Mouse (Mus musculus): ENCODE data around the gene Polr2f.

The Polr2f gene

GRCm38 (mm10) chr15:79140866-79141565 lies at the start of gene Polr2f, which contains the start of gene 1700088E04Rik:
Polr2f (plus strand) TSS chr15:79141009.
1700088E04Rik (minus strand) TSS chr15:79141253.
- in situ Hi-C loops (cut with MboI; ENCODE audit: low sequenced_read_pairs), result no loop called here

GRCm38 (mm10) chr15:79092284-79092683 lies 48.5 kb upstream of the Polr2f start:
- in situ Hi-C loops (cut with MboI; ENCODE audit: low sequenced_read_pairs), result no loop called here

DNA sequence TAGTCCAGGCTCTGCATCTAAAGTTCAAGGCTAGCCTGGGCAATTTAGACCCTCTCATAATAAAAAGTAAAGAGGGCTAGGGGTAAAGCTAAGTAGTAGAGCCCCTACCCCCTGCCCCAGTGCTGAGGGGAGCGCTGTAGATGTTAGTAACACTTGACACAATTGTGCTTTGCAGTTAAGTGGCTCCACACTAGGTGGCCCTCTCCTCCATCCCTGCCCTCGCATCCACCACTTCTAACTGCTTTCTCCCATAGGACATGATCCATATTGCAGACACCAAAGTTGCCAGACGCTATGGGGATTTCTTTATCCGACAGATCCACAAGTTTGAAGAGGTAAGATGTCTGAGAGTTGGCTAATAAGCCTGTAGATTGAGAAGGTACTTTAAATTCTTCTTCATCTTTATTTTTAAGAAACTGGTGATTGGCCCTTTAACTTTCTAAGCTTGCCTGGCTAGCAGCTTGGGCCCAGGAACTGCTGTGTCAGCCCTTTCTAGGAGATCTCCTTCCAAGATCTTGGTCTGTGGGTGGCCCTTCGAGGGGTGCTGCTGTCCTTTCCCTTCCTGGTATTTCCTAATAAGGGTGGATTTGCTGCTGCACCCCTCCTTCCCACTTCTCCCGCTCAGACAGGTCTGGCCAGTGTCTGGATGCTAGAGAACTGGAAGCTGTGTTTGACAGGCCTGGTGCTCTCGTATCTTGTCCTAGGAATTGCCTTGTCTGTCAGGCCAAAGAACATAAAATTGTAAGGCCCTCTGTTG lies 47.5 kb upstream of the Polr2f start:
- in situ Hi-C loops (cut with MboI; ENCODE audit: low sequenced_read_pairs), result no loop called here

DNA sequence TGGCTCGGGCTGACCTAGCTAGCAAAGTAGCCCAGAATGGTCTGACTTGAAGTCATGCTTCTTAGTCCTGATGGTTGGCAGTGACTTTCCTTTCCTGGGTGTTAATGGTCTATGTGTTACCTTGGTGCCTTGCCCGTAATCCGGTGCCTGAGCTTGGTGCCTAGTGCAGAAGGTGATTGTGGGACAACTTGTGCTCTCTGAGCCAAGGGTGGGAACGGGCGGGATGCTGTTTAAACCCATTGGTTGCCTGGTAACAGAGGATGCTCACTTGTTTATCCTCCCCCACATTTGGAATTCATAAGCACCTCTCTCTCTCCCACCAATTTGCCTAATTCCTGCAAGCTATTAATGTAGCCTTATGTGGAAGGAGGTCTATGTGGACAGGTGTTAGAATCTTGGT lies 45.3 kb upstream of the Polr2f start:
- in situ Hi-C loops (cut with MboI; ENCODE audit: low sequenced_read_pairs), result no loop called here

GRCm38 (mm10) chr15:79096556-79096955 lies 44.3 kb upstream of the Polr2f start:
- in situ Hi-C loops (cut with MboI; ENCODE audit: low sequenced_read_pairs), result no loop called here

DNA sequence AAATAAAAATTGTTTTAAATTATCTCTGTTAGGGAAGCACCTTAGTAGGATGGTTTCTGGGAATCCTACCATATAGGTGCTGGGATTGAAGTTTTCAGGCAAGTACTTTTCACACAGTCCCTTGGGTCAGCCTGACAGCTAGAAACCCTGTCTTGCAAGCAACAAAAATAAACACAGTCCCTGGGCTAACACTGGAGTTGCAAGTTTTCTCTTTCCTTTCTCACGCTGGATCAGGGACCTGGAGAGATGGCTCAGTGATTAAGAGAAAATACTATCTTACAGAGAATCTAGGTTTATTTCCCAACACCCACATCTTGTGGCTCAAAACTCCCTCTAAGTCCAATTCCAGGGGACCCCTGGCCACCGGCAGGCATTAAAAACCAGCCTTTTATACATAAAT lies 43.7 kb upstream of the Polr2f start:
- in situ Hi-C loops (cut with MboI; ENCODE audit: low sequenced_read_pairs), result no loop called here

DNA sequence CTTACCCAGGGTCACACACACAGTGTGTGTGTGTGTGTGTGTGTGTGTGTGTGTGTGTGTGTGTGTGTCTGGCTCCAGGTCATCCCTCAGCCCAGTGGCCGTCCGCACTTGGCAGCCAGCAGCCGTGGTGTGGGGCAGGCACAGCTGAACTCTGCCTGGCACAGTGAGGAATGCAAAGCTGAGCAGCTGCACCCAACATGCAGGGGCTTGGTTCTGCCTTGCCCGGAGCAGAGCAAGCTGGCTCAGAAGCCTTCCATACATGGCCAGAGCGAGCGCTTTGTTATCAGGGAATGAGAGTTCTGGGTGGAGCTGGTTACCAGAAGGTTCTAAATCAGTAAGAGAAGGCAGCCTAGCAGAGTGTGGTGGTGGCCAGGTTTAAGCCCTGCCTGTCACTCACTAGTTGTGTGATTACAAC lies 43.2 kb upstream of the Polr2f start:
- in situ Hi-C loops (cut with MboI; ENCODE audit: low sequenced_read_pairs), result no loop called here

GRCm38 (mm10) chr15:79098220-79098619 lies 42.6 kb upstream of the Polr2f start:
- in situ Hi-C loops (cut with MboI; ENCODE audit: low sequenced_read_pairs), result no loop called here

DNA sequence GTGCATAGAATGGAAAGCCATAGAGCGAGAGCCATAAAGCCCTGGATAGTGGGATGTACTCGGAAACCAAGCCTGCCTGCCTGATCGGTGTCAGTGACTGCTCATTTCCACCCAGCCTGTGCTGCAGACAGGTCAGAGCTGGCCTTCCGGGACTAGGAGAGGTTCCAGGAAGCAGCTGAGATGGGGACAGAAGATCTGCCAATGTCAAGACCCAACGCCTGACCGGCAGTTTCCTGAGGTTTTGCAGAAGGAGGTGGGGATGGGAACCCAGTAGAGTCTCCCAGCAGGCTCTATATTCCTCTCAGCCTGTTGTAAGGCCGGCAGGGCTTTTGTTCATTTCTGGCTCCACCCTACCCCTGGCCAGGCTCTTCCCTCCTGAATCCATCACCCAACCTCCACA lies 41.9 kb upstream of the Polr2f start:
- in situ Hi-C loops (cut with MboI; ENCODE audit: low sequenced_read_pairs), result no loop called here

DNA sequence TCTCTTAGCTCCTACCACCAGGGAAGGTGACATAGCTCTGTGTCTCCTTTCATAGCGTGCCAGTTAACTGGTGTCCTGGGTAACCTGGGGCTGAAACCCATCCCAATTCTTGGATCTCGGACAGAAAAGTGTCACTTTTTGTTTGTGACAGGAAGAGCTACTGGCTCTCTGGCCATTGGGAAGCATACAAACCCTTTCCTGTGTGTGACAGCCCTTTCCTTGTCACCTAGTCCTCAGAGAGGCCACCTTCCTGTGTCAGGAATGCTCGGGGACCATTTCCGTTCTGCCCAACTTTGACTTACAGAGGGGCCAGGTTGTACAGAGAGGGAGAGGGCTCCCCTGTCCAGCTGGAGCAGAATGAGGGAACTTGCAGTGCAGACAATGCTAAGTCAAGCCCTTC lies 41.4 kb upstream of the Polr2f start:
- in situ Hi-C loops (cut with MboI; ENCODE audit: low sequenced_read_pairs), result no loop called here

- in situ Hi-C loops (cut with MboI; ENCODE audit: low sequenced_read_pairs), result no loop called here
Measured at GRCm38 (mm10) chr15:79100391-79100790, 40.4 kb upstream of the Polr2f start.

DNA sequence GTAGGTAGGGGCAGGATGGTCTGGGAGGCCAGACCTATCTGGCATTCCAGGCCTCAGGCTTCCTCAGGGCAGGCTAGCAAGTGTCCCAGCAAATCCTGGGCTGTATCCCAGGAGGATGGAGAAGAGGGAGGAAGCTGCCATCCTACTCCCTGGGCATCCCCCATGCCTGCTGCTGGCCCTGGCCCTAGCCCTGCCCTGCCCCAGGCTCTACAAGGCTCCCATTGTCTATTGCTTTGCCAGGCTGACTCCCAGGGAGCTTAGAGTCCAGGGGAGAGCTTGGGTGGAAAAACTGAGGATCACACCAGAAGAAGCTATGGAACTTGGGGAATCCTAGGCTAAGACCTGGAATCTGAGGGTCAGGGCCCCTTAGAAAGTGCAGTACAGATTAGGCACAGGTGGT lies 39.3 kb upstream of the Polr2f start:
- in situ Hi-C loops (cut with MboI; ENCODE audit: low sequenced_read_pairs), result no loop called here

DNA sequence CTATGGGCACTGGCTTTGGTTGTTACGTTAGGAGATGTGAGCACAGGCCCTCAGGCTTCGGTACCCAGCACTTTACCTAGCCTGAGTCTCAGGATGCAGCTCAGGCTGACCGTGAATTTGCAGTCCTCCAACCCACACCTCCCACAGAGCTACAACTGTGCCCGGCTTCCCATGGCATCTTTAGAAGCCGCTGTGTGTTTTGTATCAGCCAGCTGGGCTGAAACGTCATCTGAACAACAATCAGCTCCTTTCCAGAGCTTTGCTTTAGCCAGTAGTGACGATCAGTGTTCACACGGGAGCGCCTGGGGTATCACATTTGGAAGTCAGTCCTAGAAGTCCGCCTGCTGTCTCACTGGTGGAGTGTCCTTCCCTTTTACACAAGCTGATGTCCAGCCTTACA lies 37.5 kb upstream of the Polr2f start:
- in situ Hi-C loops (cut with MboI; ENCODE audit: low sequenced_read_pairs), result no loop called here

- in situ Hi-C loops (cut with MboI; ENCODE audit: low sequenced_read_pairs), result no loop called here
Measured at GRCm38 (mm10) chr15:79105804-79106203, 35.0 kb upstream of the Polr2f start.

DNA sequence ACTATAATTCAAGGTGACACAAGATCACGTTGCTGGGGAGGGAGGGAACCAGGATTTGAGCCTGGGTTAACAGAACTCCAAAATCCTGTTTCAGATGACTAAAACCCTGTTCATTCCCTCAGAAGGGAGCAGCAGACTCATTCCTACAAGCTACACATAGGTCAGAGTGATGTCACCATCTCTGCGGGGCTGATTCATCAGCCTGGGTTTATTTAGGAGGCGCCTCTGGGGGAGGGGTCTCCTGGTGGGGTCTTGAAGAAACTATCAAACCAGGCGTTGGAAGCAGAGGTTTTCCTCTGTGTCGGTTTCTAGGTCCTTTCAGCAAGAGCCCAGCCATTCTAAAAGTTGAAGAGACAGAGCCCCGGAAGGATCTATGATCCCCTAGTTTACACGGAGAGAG lies 32.8 kb upstream of the Polr2f start:
- in situ Hi-C loops (cut with MboI; ENCODE audit: low sequenced_read_pairs), result no loop called here

GRCm38 (mm10) chr15:79108421-79109320 lies 32.1 kb upstream of the Polr2f start, which contains the start of gene Micall1:
Micall1 (plus strand) TSS chr15:79108898.
- in situ Hi-C loops (cut with MboI; ENCODE audit: low sequenced_read_pairs), result no loop called here

DNA sequence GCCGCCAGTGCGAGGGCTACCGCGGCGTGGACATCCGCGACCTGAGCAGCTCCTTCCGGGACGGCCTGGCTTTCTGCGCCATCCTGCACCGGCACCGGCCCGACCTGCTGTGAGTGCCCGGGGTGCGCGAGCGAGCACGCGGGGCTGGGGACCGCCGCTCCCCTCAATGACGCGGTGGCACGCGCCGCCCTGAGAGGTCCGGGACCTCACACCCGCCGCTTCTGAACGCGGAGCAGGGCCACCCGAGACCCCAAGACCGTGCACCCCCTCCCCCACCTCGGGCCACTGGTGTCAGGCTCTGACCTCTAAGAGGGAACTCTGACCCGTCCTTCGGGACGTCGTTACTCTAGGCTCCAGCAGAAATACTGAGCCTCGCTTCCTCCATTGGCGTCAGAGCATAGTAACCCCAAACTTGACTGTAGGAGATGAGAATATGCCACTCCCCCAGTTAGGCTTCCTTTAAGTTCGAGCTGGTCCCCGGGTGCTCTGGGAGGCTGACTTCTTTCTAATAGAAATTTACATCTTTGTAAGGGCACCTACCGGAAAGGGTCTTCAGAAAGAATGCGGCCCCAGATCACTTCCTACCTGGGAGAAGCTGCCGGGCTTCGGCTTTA lies 31.4 kb upstream of the Polr2f start:
- in situ Hi-C loops (cut with MboI; ENCODE audit: low sequenced_read_pairs), result no loop called here

GRCm38 (mm10) chr15:79110031-79110430 lies 30.8 kb upstream of the Polr2f start:
- in situ Hi-C loops (cut with MboI; ENCODE audit: low sequenced_read_pairs), result no loop called here

DNA sequence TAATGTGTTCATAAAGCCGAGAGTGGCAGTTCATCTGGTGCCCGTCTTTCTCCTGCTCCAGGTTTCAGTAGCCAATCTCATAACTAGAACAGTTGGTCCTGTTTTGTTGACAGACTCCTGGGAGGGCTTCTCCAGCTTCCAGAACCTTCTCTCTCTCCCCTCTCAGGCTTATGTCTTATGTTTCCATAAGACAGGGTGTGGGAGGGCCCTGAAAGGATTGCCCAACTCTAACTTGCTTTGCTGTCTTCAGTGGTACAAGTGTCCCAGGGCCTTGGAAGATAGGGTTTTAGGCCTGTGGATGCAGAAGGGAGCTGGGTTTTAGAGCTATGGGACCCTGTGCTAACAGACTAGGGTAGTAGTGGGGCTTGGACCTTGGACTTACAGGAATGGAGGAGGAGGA lies 30.3 kb upstream of the Polr2f start:
- in situ Hi-C loops (cut with MboI; ENCODE audit: low sequenced_read_pairs), result no loop called here

DNA sequence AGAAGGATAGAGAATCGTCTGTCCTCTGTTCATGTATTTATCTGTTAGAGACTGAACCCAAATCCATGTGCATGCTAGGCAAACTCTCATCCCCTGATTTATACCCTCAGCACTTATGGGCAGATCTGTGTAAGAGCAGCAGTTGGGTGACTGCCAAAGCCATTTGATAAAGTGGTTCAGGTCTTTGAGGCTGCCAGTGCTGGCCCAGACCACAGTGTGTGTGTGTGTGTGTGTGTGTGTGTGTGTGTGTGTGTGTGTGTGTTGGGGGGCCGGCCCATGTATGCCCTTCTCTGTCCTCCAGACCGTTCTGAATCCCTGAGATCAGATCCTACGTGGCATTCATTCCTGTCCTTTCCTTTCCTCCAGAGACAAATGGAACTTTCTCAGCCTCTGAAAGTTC lies 29.0 kb upstream of the Polr2f start:
- in situ Hi-C loops (cut with MboI; ENCODE audit: low sequenced_read_pairs), result no loop called here

- in situ Hi-C loops (cut with MboI; ENCODE audit: low sequenced_read_pairs), result no loop called here
Measured at GRCm38 (mm10) chr15:79115276-79115675, 25.5 kb upstream of the Polr2f start.

All from CH12F3 (cell line).